Mouse (Mus musculus) kidney, adult 2 months (tissue): ENCODE data around the gene Tpi1. TPM values are rescaled to one million over a fixed set of nuclear protein-coding genes. Genes with fewer than 3 reads are reported as not detected.
"Not testable (repeated sequence)": the region's sequence is repeated elsewhere in the genome, so short reads cannot be mapped to it uniquely, and the experiment has no call there.

Experiments used
- DNase-seq: peaks from one replicate; pipeline ENCODE4 v3.0.0; 2021
- H3K27ac ChIP-seq: fragments of 200-500 bp; 2 replicates; pipeline ENCODE4 v1.5.1; 2012; ENCODE audit warnings: low read depth, low read length, control low read depth, inconsistent platforms; ENCODE audit not compliant: insufficient read depth
- H3K27me3 ChIP-seq: fragments of 200-500 bp; replicated peaks from 2 replicates; pipeline ENCODE4 v1.6.1; 2012; ENCODE audit warnings: mild to moderate bottlenecking, moderate library complexity, low read length, inconsistent platforms; ENCODE audit not compliant: control insufficient read depth, insufficient read depth
- H3K36me3 ChIP-seq: fragments of 200-500 bp; 2 replicates; pipeline ENCODE4 v1.6.1; 2012; ENCODE audit warnings: mild to moderate bottlenecking, moderate library complexity, low read length, inconsistent platforms; ENCODE audit not compliant: control insufficient read depth, insufficient read depth
- H3K4me1 ChIP-seq: fragments of 200-500 bp; 2 replicates; pipeline ENCODE4 v1.6.1; 2011; ENCODE audit warnings: low read length; ENCODE audit not compliant: control insufficient read depth, insufficient read depth
- H3K4me3 ChIP-seq: fragments of 200-500 bp; 2 replicates; pipeline ENCODE4 v1.5.1; 2011; ENCODE audit warnings: mild to moderate bottlenecking, low read depth, low read length, control low read depth; ENCODE audit not compliant: insufficient read depth
- CTCF ChIP-seq: fragments of 200-500 bp; conservative IDR thresholded peaks from 2 replicates; pipeline ENCODE4 v1.5.1; 2011; ENCODE audit warnings: low read depth, mild to moderate bottlenecking, control low read depth, low read length, moderate library complexity, mixed read lengths; ENCODE audit not compliant: insufficient read depth, insufficient read length
- POLR2A ChIP-seq: fragments of 200-500 bp; IDR thresholded peaks from one replicate; pipeline ENCODE4 v1.6.1; 2011; ENCODE audit warnings: low read depth, low read length, control low read depth
- WGBS: fragments of 180-500 bp; shearing (Covaris S2); methylation state at CpG from one replicate; pipeline ENCODE4 v1.1.7; 2018; 5-methylcytosine and 5-hydroxymethylcytosine counted together
- polyA plus RNA-seq: library from polyadenylated mRNA; depleted of rRNA; stranded (reverse); fragments of >200 nt; gene quantifications from 2 replicates; pipeline ENCODE4 v1.2.3, GENCODE M21; 2012

The Tpi1 gene
- polyA plus RNA-seq, 1 experiment: 1,055 TPM

DNA sequence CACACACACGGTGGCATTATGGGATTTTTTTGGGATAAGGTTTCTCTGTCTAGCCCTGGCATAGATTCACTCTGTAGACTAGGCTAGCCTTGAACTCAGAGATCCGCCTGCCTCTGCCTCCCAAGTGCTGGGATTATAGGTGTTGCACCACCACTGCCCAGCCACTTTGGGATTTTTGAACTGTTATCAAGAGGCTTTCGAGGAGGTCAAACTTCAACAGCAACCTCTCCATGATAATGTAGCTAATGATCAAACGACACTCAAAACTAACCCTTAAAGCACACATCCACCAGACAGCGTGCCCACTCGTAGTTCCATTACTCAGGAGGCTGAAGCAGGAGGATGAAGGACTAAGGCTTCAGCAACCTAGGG, 6.1 kb downstream of the Tpi1 start:
- peak overlapping the region; percentile 77 for H3K4me3 ChIP-seq
- WGBS: 44% methylated on average over 6 of the region's 6 CpGs
- no peak for DNase-seq

GRCm38 (mm10) chr6:124807366-124807765, 6.7 kb downstream of the Tpi1 start:
- WGBS: 81% methylated on average over 4 of the region's 4 CpGs
- peak overlapping the region; percentile 94; the same call in 1 of the 2 replicates for H3K27ac ChIP-seq
- no peak for DNase-seq

More for the DNA sequence above, 6.1 kb downstream of the Tpi1 start:
- Histone ChIP-seq H3K4me1 (peaks cover 30% of the 10 kb centered on the region; the same call in 1 of the 2 replicates), H3K36me3 (peaks cover 4% of the 10 kb centered on the region), H3K27me3 (no peaks in the 10 kb centered on the region), H3K27ac (peak overlapping the region; percentile 94)
- TF ChIP-seq POLR2A: no peak
- no peak for TF ChIP-seq CTCF

DNA sequence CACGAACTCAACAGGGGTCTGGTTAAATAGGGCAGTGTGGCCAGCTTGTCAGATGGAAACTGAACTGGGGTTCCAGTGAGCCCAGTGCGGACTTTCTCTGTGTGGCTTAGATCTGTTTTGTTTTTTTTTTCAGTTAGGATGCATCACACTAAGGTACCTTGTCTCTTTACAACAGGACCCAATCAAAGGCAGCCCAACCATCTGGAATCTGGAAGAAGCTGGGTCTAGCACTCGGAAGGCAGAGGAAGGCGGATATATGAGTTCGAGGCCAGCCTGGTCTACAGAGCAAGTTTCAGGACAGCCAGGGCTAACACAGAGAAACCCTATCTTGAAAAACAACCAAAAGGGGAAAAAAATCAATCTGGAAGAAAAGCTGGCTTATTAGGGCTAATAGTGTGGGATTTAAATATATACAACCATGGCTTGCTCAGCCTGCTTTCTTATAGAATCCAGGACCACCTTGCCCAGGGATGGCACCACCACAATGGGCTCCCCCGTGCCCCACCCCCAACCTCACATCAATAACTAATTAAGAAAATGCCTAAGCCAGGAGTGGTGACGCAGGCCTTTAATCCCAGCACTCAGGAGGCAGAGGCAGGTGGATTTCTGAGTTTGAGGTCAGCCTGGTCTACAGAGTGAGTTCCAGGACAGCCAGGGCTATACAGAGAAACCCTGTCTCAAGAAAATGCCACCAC, 7.5 kb downstream of the Tpi1 start:
- no peaks in the 10 kb centered on the region for H3K36me3 ChIP-seq
- TF ChIP-seq POLR2A (no peak), CTCF (no peak)
- DNase-seq: no peak
- 78% methylated on average over 7 of the region's 7 CpGs for WGBS
- H3K4me3 ChIP-seq: 0 out of 2 replicates have a peak overlapping the region, but pooled peaks have one; percentile 2
- H3K4me1 ChIP-seq: peaks cover 26% of the 10 kb centered on the region; the same call in 1 of the 2 replicates
- peak overlapping the region; percentile 70 for H3K27ac ChIP-seq
- H3K27me3 ChIP-seq: no peaks in the 10 kb centered on the region

More at GRCm38 (mm10) chr6:124807366-124807765, 6.7 kb downstream of the Tpi1 start:
- Histone ChIP-seq H3K4me1 (peaks cover 32% of the 10 kb centered on the region; the same call in 1 of the 2 replicates), H3K27me3 (no peaks in the 10 kb centered on the region), H3K4me3 (no peak overlapping the region), H3K36me3 (peaks cover 4% of the 10 kb centered on the region)
- TF ChIP-seq POLR2A: no peak
- TF ChIP-seq CTCF: no peak

DNA sequence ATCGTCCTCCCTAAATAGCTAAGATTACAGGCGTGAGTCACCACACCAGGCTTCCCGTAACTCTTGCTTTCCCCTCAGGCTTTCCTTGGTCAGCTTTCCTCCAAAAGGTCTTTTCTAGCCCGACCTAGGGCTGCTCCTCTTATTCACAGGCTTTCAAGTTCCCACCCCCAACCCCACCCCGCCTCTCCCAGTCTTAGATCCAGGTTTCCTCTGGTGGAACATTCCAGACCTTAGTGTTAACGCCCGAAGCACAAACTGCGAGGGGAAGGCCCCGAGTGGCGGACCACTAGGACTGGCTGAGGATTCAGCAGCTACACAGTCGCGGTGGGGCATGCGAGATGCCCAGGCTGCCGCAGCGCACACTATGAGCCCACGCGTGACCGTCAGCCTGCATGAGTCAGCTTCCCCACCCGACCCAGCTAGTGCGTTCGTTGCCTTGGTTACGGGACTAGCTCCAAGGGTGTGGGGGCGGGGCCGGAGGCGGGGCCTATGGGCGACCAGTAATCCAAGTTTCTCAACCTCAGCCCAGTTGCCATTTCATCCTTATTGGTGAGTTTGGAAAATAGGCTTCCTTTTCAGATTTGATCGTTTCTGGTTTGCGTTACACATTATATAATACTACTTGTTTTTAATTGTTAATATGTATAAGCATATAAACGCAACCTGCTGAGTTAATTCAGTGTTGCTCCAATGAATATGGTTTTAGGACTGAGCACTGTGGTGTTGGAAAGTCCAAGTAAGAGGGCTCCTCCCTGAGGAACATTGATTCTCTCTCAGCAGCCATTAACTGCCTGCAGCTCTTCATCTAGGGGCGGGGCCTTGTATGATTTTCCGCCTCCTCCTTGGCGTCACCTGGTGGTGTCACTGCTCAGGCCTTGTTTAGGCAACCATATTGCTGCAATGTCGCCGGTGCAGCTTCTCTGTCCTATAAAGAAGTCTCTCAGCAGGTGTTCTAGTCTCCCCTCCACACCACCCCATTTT, 8.5 kb downstream of the Tpi1 start:
- under 1% methylated on average over 34 of the region's 34 CpGs for WGBS
- H3K27ac ChIP-seq: peak overlapping the region; percentile 89
- H3K27me3 ChIP-seq: no peaks in the 10 kb centered on the region
- DNase-seq: peak; percentile 98
- peak overlapping the region; percentile 71 for H3K4me3 ChIP-seq
- H3K4me1 ChIP-seq: peaks cover 26% of the 10 kb centered on the region; the same call in 1 of the 2 replicates
- TF ChIP-seq CTCF (peak; percentile 40), POLR2A (peak; percentile 81)
- no peaks in the 10 kb centered on the region for H3K36me3 ChIP-seq

- H3K4me3 ChIP-seq: no peak overlapping the region
- no peak overlapping the region for H3K27ac ChIP-seq
- TF ChIP-seq CTCF: no peak
- no peak for TF ChIP-seq POLR2A
- peaks cover 23% of the 10 kb centered on the region; the same call in 1 of the 2 replicates for H3K4me1 ChIP-seq
- H3K36me3 ChIP-seq: no peaks in the 10 kb centered on the region
- DNase-seq: no peak
- no peaks in the 10 kb centered on the region for H3K27me3 ChIP-seq
- 84% methylated on average over 3 of the region's 3 CpGs for WGBS
Observed at GRCm38 (mm10) chr6:124804341-124804740, 9.8 kb downstream of the Tpi1 start.

DNA sequence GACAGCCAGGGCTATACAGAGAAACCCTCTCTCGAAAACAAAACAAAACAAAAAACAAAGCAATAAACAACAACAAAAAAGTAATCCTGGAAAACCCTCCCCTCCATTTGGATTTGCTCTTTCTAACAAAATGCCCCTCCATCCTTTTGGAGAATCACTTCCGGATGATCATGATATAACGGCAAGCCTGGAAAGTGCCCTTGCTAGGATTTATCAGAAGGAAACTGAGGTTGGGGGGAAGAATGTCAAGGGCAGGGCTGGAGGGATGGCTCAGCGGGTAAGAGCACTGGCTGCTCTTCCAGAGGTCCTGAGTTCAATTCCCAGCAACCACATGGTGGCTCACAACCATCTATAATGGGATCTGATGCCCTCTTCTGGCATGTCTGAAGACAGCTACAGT, 10.4 kb downstream of the Tpi1 start:
- H3K4me1 ChIP-seq: peaks cover 23% of the 10 kb centered on the region; the same call in 1 of the 2 replicates
- H3K27ac ChIP-seq, H3K36me3 ChIP-seq, DNase-seq, H3K27me3 ChIP-seq, H3K4me3 ChIP-seq: not testable (repeated sequence)
- WGBS: 97% methylated on average over 4 of the region's 4 CpGs

DNA sequence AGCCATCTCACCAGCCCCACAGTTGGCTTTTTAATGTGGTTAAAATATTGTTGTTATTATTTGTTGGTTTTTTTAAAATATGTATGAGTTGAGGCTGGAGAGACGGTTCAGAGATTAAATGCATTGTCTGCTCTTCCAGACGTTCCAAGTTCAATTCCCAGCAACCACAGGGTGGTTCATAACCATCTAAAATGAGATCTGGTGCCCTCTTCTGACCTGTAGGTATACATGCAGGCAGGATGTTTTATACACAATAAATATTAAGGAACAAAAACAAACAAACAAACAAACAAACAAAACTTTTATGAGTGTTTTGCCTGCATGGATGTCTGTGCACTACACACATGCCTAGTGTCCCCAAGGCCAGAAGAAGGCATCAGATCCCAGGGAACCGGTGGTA, 11.0 kb downstream of the Tpi1 start:
- DNase-seq: no peak
- Histone ChIP-seq H3K36me3 (no peaks in the 10 kb centered on the region), H3K27me3 (no peaks in the 10 kb centered on the region), H3K27ac (no peak overlapping the region), H3K4me3 (no peak overlapping the region), H3K4me1 (peaks cover 21% of the 10 kb centered on the region; the same call in 1 of the 2 replicates)
- WGBS: 75% methylated on average over 3 of the region's 3 CpGs
- TF ChIP-seq POLR2A: no peak
- TF ChIP-seq CTCF: no peak

DNA sequence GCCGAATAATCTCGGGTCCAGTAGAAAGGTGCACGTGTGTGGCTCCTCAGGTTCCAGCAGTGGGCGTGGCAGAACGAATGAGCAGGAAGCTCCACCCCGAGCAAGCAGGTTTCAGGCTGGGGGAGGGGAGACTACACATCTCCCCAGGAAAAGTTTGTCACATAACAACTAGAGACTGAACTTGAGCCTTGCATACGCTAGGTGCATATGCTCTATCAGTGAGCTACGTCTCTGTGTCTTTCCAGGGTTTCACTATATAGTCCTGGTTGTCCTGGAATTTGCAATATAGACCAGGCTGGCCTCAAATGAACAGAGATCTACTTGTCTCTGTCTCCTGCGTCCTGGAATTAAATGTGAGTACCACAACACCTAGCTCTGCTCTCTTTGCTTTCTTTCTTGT, 11.7 kb downstream of the Tpi1 start:
- DNase-seq, H3K36me3 ChIP-seq, H3K27me3 ChIP-seq, H3K4me3 ChIP-seq: not testable (repeated sequence)
- 15% methylated on average over 6 of the region's 9 CpGs for WGBS
- Histone ChIP-seq H3K4me1 (peaks cover 14% of the 10 kb centered on the region; the same call in 1 of the 2 replicates), H3K27ac (peak overlapping the region; percentile 41; the same call in 1 of the 2 replicates)
